Mouse (Mus musculus) spleen, adult 2 months (tissue): Measurements from ENCODE around the gene Fat3.

Experiments used
- CTCF ChIP-seq: fragments of 200-500 bp; IDR thresholded peaks from 2 replicates; pipeline ENCODE4 v1.5.1; 2011; ENCODE audit warnings: mild to moderate bottlenecking, inconsistent platforms; ENCODE audit not compliant: insufficient read depth, insufficient read length, insufficient replicate concordance; ENCODE audit errors: extremely low read depth
- POLR2A ChIP-seq: fragments of 200-500 bp; IDR thresholded peaks from 2 replicates; pipeline ENCODE4 v1.6.1; 2011; ENCODE audit warnings: low read depth, low read length, inconsistent platforms

DNA sequence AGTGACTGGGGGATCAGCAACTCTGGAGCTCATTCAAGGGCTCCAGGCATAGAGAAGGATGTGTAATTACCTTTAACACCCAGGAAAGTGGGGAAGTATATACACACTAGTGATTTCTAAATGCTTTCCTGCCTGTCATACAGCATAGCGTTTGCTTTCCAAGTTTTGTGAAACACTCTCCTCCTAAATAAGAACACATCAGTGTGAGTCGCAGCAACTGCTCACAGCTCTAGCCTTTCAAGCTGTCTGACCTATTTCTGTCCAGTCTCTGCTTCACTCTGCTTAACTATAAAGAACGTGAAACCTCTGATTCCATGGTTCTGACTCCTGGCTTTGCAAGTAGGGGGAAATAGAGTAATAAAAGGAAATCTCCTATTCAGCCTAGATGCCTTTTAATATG, 98.3 kb downstream of the Fat3 start:
- TF ChIP-seq CTCF (no peak), POLR2A (no peak)
